Mouse (Mus musculus) MEL (cell line): ENCODE measurements around the gene Abcc5. TPM values are rescaled to one million over a fixed set of nuclear protein-coding genes. Genes with fewer than 3 reads are reported as not detected.

Experiments used
- DNase-seq: peaks from one replicate; pipeline ENCODE4 v3.0.0; 2011; ENCODE audit warnings: low read depth, low spot score
- H3K27ac ChIP-seq: 2 replicates; pipeline ENCODE4 v1.5.1; 2012; ENCODE audit warnings: low read depth, mild to moderate bottlenecking, control low read depth, low read length, moderate library complexity; ENCODE audit not compliant: control insufficient read depth
- H3K27me3 ChIP-seq, 2 experiments: fragments of 150-350 bp in 1 of 2; sonication (generic) in 1 of 2; 2 replicates each; pipeline ENCODE4 v1.6.1; 2012; ENCODE audit warnings: low read length in 2 of 2, mild to moderate bottlenecking in 2 of 2, improper control_type of control experiment in 1 of 2, moderate library complexity in 1 of 2; ENCODE audit not compliant: insufficient read depth in 2 of 2, control insufficient read depth in 1 of 2
- H3K36me3 ChIP-seq, 2 experiments: 2 replicates each; pipeline ENCODE4 v1.6.1; 2012 to 2014; ENCODE audit warnings: low read length in 2 of 2, improper control_type of control experiment in 1 of 2, inconsistent platforms in 1 of 2, mild to moderate bottlenecking in 1 of 2; ENCODE audit not compliant: insufficient read depth in 2 of 2, control insufficient read depth in 1 of 2
- H3K4me1 ChIP-seq, 2 experiments: fragments of 150-350 bp in 1 of 2; sonication (generic) in 1 of 2; 2 replicates each; pipeline ENCODE4 v1.6.1; 2012; ENCODE audit warnings: low read length in 2 of 2, improper control_type of control experiment in 1 of 2, mild to moderate bottlenecking in 1 of 2; ENCODE audit not compliant: insufficient read depth in 2 of 2, control insufficient read depth in 1 of 2
- H3K4me3 ChIP-seq, 2 experiments: fragments of 150-350 bp in 1 of 2; sonication (generic) in 1 of 2; 2 replicates each; pipeline ENCODE4 v1.5.1; 2012; ENCODE audit warnings: low read depth in 2 of 2, low read length in 2 of 2, mild to moderate bottlenecking in 2 of 2, moderate library complexity in 2 of 2, control low read depth in 1 of 2, improper control_type of control experiment in 1 of 2; ENCODE audit not compliant: control insufficient read depth in 1 of 2, insufficient read depth in 1 of 2
- H3K79me2 ChIP-seq: 2 replicates; pipeline ENCODE4 v1.6.1; 2012; ENCODE audit warnings: mild to moderate bottlenecking, low read length, moderate library complexity; ENCODE audit not compliant: control insufficient read depth, poor library complexity, insufficient read depth
- H3K9ac ChIP-seq: 2 replicates; pipeline ENCODE4 v1.6.1; 2012; ENCODE audit warnings: low read depth, mild to moderate bottlenecking, control low read depth, low read length, moderate library complexity; ENCODE audit not compliant: control insufficient read depth, poor library complexity, severe bottlenecking
- H3K9me3 ChIP-seq: fragments of 150-350 bp; sonication (generic); replicated peaks from 2 replicates; pipeline ENCODE4 v1.6.1; 2012; ENCODE audit warnings: mild to moderate bottlenecking, low read length, improper control_type of control experiment, moderate library complexity; ENCODE audit not compliant: insufficient read depth
- CHD2 ChIP-seq: IDR thresholded peaks from 2 replicates; pipeline ENCODE4 v1.6.1; 2011; ENCODE audit warnings: low read length, improper control_type of control experiment
- CTCF ChIP-seq, 3 experiments: IDR thresholded peaks in 2 of 3; conservative IDR thresholded peaks in 1 of 3; 2 replicates each; pipeline ENCODE4 v1.5.1; 2011 to 2012; ENCODE audit warnings: low read length in 3 of 3, low read depth in 2 of 3, mild to moderate bottlenecking in 2 of 3, improper control_type of control experiment in 1 of 3, inconsistent platforms in 1 of 3, mixed read lengths in 1 of 3, moderate library complexity in 1 of 3; ENCODE audit not compliant: control insufficient read depth in 1 of 3, insufficient read depth in 1 of 3, poor library complexity in 1 of 3, severe bottlenecking in 1 of 3
- ETS1 ChIP-seq: IDR thresholded peaks from 2 replicates; pipeline ENCODE4 v1.6.1; 2012; ENCODE audit warnings: low read depth, mild to moderate bottlenecking, inconsistent platforms, low read length, improper control_type of control experiment, moderate library complexity
- HCFC1 ChIP-seq: IDR thresholded peaks from 2 replicates; pipeline ENCODE4 v1.6.1; 2012; ENCODE audit warnings: low read depth, mild to moderate bottlenecking, inconsistent platforms, low read length, improper control_type of control experiment, moderate library complexity
- MEF2A ChIP-seq: IDR thresholded peaks from 2 replicates; pipeline ENCODE4 v1.6.1; 2014; ENCODE audit warnings: low read depth, mild to moderate bottlenecking, inconsistent platforms, low read length, improper control_type of control experiment; ENCODE audit not compliant: poor library complexity, insufficient replicate concordance, severe bottlenecking; ENCODE audit errors: extremely low read depth
- MXI1 ChIP-seq: IDR thresholded peaks from 2 replicates; pipeline ENCODE4 v1.6.1; 2011; ENCODE audit warnings: mild to moderate bottlenecking, low read depth, low read length, improper control_type of control experiment
- MYB ChIP-seq: IDR thresholded peaks from 2 replicates; pipeline ENCODE4 v1.6.1; 2011; ENCODE audit warnings: mild to moderate bottlenecking, low read depth, low read length, improper control_type of control experiment
- MYC ChIP-seq: IDR thresholded peaks from 2 replicates; pipeline ENCODE4 v1.6.1; 2011; ENCODE audit warnings: low read depth, mild to moderate bottlenecking, low read length, improper control_type of control experiment, moderate library complexity
- POLR2A ChIP-seq, 2 experiments: IDR thresholded peaks; 2 replicates each; pipeline ENCODE4 v1.6.1; 2011 to 2012; ENCODE audit warnings: low read length in 2 of 2, mild to moderate bottlenecking in 2 of 2, control low read depth in 1 of 2, improper control_type of control experiment in 1 of 2, low read depth in 1 of 2, moderate library complexity in 1 of 2; ENCODE audit not compliant: control insufficient read depth in 1 of 2, insufficient read depth in 1 of 2, poor library complexity in 1 of 2
- POLR2AphosphoS2 ChIP-seq: IDR thresholded peaks from 2 replicates; pipeline ENCODE4 v1.6.1; 2011; ENCODE audit warnings: low read length, improper control_type of control experiment
- POLR2AphosphoS5 ChIP-seq: IDR thresholded peaks from 2 replicates; pipeline ENCODE4 v1.6.1; 2012; ENCODE audit warnings: low read depth, borderline replicate concordance, mild to moderate bottlenecking, inconsistent platforms, low read length, moderate library complexity, mixed read lengths
- RAD21 ChIP-seq: IDR thresholded peaks from 2 replicates; pipeline ENCODE4 v1.6.1; 2011; ENCODE audit warnings: mild to moderate bottlenecking, low read depth, low read length, improper control_type of control experiment
- RCOR1 ChIP-seq: IDR thresholded peaks from 2 replicates; pipeline ENCODE4 v1.6.1; 2012; ENCODE audit warnings: low read depth, mild to moderate bottlenecking, inconsistent platforms, low read length, improper control_type of control experiment
- SMC3 ChIP-seq: IDR thresholded peaks from 2 replicates; pipeline ENCODE4 v1.6.1; 2011; ENCODE audit warnings: low read depth, low read length, improper control_type of control experiment
- TAL1 ChIP-seq: IDR thresholded peaks from 2 replicates; pipeline ENCODE4 v1.6.1; 2012; ENCODE audit warnings: mild to moderate bottlenecking, inconsistent platforms, low read length, moderate library complexity, mixed read lengths
- TCF12 ChIP-seq: IDR thresholded peaks from 2 replicates; pipeline ENCODE4 v1.6.1; 2014; ENCODE audit warnings: low read depth, mild to moderate bottlenecking, inconsistent platforms, low read length, improper control_type of control experiment, moderate library complexity
- USF1 ChIP-seq: IDR thresholded peaks from 2 replicates; pipeline ENCODE4 v1.6.1; 2014; ENCODE audit warnings: low read depth, mild to moderate bottlenecking, inconsistent platforms, low read length, improper control_type of control experiment, moderate library complexity
- ZC3H11A ChIP-seq: IDR thresholded peaks from 2 replicates; pipeline ENCODE4 v1.6.1; 2012; ENCODE audit warnings: low read depth, mild to moderate bottlenecking, inconsistent platforms, low read length, improper control_type of control experiment
- ZMIZ1 ChIP-seq: IDR thresholded peaks from 2 replicates; pipeline ENCODE4 v1.6.1; 2012; ENCODE audit warnings: low read depth, mild to moderate bottlenecking, inconsistent platforms, low read length, improper control_type of control experiment, moderate library complexity
- polyA plus RNA-seq, 2 experiments: library from polyadenylated mRNA; stranded (reverse) in 1 of 2; unstranded in 1 of 2; fragments of >175 nt in 1 of 2; fragments of >200 nt in 1 of 2; gene quantifications; 2 replicates each; pipeline versions ENCODE4 v1.2.1 to v1.2.4; 2012; ENCODE audit warnings: low replicate concordance in 2 of 2, low read depth in 1 of 2; ENCODE audit not compliant: insufficient read length in 2 of 2, insufficient read depth in 1 of 2, missing spikeins in 1 of 2
- total RNA-seq: library from RNA; depleted of rRNA; stranded (reverse); fragments of 300-350 nt; gene quantifications from 2 replicates; pipeline ENCODE4 v1.2.3, GENCODE M21; 2012

The Abcc5 gene
- total and polyA plus RNA-seq, 3 experiments, result 17.6 to 31.7 TPM; not detected in 1

DNA sequence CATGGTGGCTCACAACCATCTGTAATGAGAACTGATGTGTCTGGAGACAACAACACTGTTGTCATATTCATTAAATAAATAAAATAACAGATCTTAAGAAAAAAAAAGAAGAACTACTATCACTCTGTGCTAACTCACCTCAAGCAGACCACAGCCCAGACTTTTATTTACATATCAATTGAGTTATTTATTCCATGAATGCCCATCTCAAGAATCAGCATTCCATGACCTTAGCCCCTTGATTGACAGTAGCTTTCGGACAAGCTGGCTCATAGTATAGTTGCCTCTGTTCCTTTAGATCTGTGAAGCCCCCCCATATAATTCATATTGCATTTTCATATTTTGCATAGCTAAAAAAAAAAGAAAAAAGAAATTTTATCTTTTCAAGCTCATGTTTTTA, 47.6 kb upstream of the Abcc5 start:
- Histone ChIP-seq H3K9ac (no peak overlapping the region), H3K9me3 (no peaks in the 10 kb centered on the region), H3K4me3 (no peak overlapping the region), H3K27me3 (no peaks in the 10 kb centered on the region), H3K36me3 (no peaks in the 10 kb centered on the region), H3K4me1 (peaks cover 0 to 6% of the 10 kb centered on the region in 2 experiments; a peak in 2 of 4 replicates), H3K27ac (no peak overlapping the region), H3K79me2 (no peaks in the 10 kb centered on the region)
- TF ChIP-seq RAD21 (no peak), MEF2A (no peak), TCF12 (no peak), MYB (no peak), HCFC1 (no peak), CTCF (IDR thresholded peaks at IDR 0.05 in 2 of 3, conservative IDR thresholded peaks at IDR 0.05 in 1 of 3; ENCODE audit: control insufficient read depth in 1 of 3, insufficient read depth in 1 of 3, low read depth in 2 of 3, low read length in 3 of 3, poor library complexity in 1 of 3, severe bottlenecking in 1 of 3) (no peak), TAL1 (no peak), RCOR1 (no peak), ZMIZ1 (no peak), MXI1 (no peak), POLR2AphosphoS5 (no peak), SMC3 (no peak), POLR2AphosphoS2 (no peak), ZC3H11A (no peak)
- no peak for DNase-seq

DNA sequence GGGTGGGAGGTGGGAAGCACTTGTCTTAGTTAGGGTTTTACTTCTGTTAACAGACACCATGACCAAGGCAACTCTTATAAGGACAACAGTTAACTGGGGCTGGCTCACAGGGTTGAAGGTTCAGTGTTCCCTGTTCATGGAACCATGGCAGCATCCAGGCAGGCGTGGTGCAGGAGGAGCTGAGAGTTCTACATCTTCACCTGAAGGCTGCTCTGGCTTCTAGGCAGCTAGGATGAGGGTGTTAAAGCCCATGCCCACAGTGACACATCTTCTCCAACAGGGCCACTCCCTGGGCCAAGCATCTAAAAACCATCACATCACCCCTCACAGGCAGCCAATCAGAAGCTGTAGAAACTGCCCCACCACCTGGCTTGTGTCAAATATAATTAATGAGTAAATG, 45.5 kb upstream of the Abcc5 start:
- no peaks in the 10 kb centered on the region for H3K9me3 ChIP-seq
- DNase-seq, result no peak
- H3K27ac ChIP-seq, result no peak overlapping the region
- H3K4me1 ChIP-seq, result peaks cover 0 to 4% of the 10 kb centered on the region in 2 experiments; a peak in 2 of 4 replicates
- TF ChIP-seq HCFC1 (no peak), CHD2 (no peak), RCOR1 (no peak), MYC (no peak), ETS1 (no peak), POLR2A (IDR thresholded peaks at IDR 0.05; ENCODE audit: control insufficient read depth in 1 of 2, insufficient read depth in 1 of 2, low read depth in 1 of 2, low read length in 2 of 2, poor library complexity in 1 of 2) (no peak), USF1 (no peak)
- H3K27me3 ChIP-seq, result no peaks in the 10 kb centered on the region
- no peak overlapping the region for H3K9ac ChIP-seq
- H3K79me2 ChIP-seq, result no peaks in the 10 kb centered on the region
- no peaks in the 10 kb centered on the region for H3K36me3 ChIP-seq
- H3K4me3 ChIP-seq, result no peak overlapping the region
